Mouse (Mus musculus) embryonic facial prominence, embryonic 15.5 days (tissue): Measurements from ENCODE around the gene Slc33a1. TPM values are rescaled to one million over a fixed set of nuclear protein-coding genes. Genes with fewer than 3 reads are reported as not detected.

Experiments used
- ATAC-seq: fragments of 200-750 bp; cut with Nextera tagmentation; 2 replicates; pipeline ENCODE4 v1.8.0; 2017; ENCODE audit warnings: low read depth, moderate TSS enrichment; ENCODE audit not compliant: insufficient number of reproducible peaks, low FRiP score, low TSS enrichment
- H3K27ac ChIP-seq: fragments of 300-500 bp; sonication (generic); replicated peaks from 2 replicates; pipeline ENCODE4 v1.5.1; 2015; ENCODE audit warnings: mild to moderate bottlenecking, inconsistent platforms
- H3K27me3 ChIP-seq: fragments of 300-500 bp; sonication (generic); 2 replicates; pipeline ENCODE4 v1.6.1; 2015; ENCODE audit warnings: inconsistent platforms
- H3K36me3 ChIP-seq: fragments of 300-500 bp; sonication (generic); 2 replicates; pipeline ENCODE4 v1.6.1; 2015; ENCODE audit warnings: mild to moderate bottlenecking, inconsistent platforms
- H3K4me1 ChIP-seq: fragments of 300-500 bp; sonication (generic); 2 replicates; pipeline ENCODE4 v1.6.1; 2015; ENCODE audit warnings: inconsistent platforms
- H3K4me2 ChIP-seq: fragments of 300-500 bp; sonication (generic); replicated peaks from 2 replicates; pipeline ENCODE4 v1.6.1; 2015; ENCODE audit warnings: mild to moderate bottlenecking, inconsistent platforms
- H3K4me3 ChIP-seq: fragments of 300-500 bp; sonication (generic); replicated peaks from 2 replicates; pipeline ENCODE4 v1.5.1; 2015; ENCODE audit warnings: mild to moderate bottlenecking, inconsistent platforms
- H3K9ac ChIP-seq: fragments of 300-500 bp; sonication (generic); 2 replicates; pipeline ENCODE4 v1.6.1; 2015; ENCODE audit warnings: inconsistent platforms
- H3K9me3 ChIP-seq: fragments of 300-500 bp; sonication (generic); replicated peaks from 2 replicates; pipeline ENCODE4 v1.6.1; 2016; ENCODE audit warnings: inconsistent platforms
- WGBS: fragments of 180-500 bp; shearing (Covaris S2); methylation state at CpG from one replicate; pipeline ENCODE4 v1.1.7; 2015; 5-methylcytosine and 5-hydroxymethylcytosine counted together
- polyA plus RNA-seq: library from polyadenylated mRNA; unstranded; fragments of >200 nt; fragmentation: Nextera tagmentation; extraction: Ambion mirVana; gene quantifications from 2 replicates; pipeline ENCODE4 v1.2.1, GENCODE M21; 2015

Gene Slc33a1
- polyA plus RNA-seq, 1 experiment from 2014 or later = 14.7 TPM

GRCm38 (mm10) chr3:63896303-63896702, 68.3 kb downstream of the Slc33a1 start:
- no peaks in the 10 kb centered on the region for H3K36me3 ChIP-seq
- H3K27ac ChIP-seq = no peak overlapping the region
- H3K4me2 ChIP-seq = no peak overlapping the region
- ATAC-seq = no peak
- peaks cover under 1% of the 10 kb centered on the region; the same call in 1 of the 2 replicates for H3K27me3 ChIP-seq
- no peaks in the 10 kb centered on the region for H3K9me3 ChIP-seq
- H3K9ac ChIP-seq = no peak overlapping the region
- H3K4me1 ChIP-seq = peaks cover 10% of the 10 kb centered on the region
- H3K4me3 ChIP-seq = no peak overlapping the region
- 73% methylated on average over 4 of the region's 4 CpGs for WGBS

GRCm38 (mm10) chr3:63895786-63896185, 68.8 kb downstream of the Slc33a1 start:
- Histone ChIP-seq H3K4me3 (no peak overlapping the region), H3K4me2 (no peak overlapping the region), H3K27me3 (no peaks in the 10 kb centered on the region; the same call in 1 of the 2 replicates), H3K9ac (no peak overlapping the region), H3K9me3 (no peaks in the 10 kb centered on the region), H3K4me1 (peaks cover 10% of the 10 kb centered on the region), H3K36me3 (no peaks in the 10 kb centered on the region), H3K27ac (no peak overlapping the region)
- WGBS = 47% methylated on average over 2 of the region's 2 CpGs
- ATAC-seq = no peak

GRCm38 (mm10) chr3:63893677-63894076, 70.9 kb downstream of the Slc33a1 start:
- Histone ChIP-seq H3K9ac (no peak overlapping the region), H3K4me2 (no peak overlapping the region), H3K4me1 (no peaks in the 10 kb centered on the region), H3K36me3 (no peaks in the 10 kb centered on the region), H3K27ac (no peak overlapping the region), H3K4me3 (no peak overlapping the region), H3K9me3 (no peaks in the 10 kb centered on the region), H3K27me3 (no peaks in the 10 kb centered on the region)
- ATAC-seq = no peak; the same call in 1 of the 2 replicates
- 57% methylated on average over 7 of the region's 7 CpGs for WGBS

- no peak overlapping the region for H3K27ac ChIP-seq
- H3K4me3 ChIP-seq = no peak overlapping the region
- H3K4me1 ChIP-seq = no peaks in the 10 kb centered on the region
- H3K27me3 ChIP-seq = no peaks in the 10 kb centered on the region
- H3K4me2 ChIP-seq = no peak overlapping the region
- H3K36me3 ChIP-seq = no peaks in the 10 kb centered on the region
- no peak overlapping the region for H3K9ac ChIP-seq
- H3K9me3 ChIP-seq = no peaks in the 10 kb centered on the region
- no peak for ATAC-seq
- WGBS = 29% methylated on average over 3 of the region's 3 CpGs
These were observed 72.4 kb downstream of the Slc33a1 start for GRCm38 (mm10) chr3:63892154-63892553.

Other genes with a start within 250 kb of the Slc33a1 start
- 2.4 and 2.7 TPM in 2 replicates for gene Plch1, start 65.3 kb downstream of the Slc33a1 start, polyA plus RNA-seq
- 9.6 and 9.9 TPM in 2 replicates for gene E130311K13Rik, start 35.3 kb downstream of the Slc33a1 start, polyA plus RNA-seq
- gene Gmps, start 11.3 kb upstream of the Slc33a1 start, polyA plus RNA-seq = 36.3 and 36.4 TPM in 2 replicates
- gene Vmn2r1, start 116.8 kb upstream of the Slc33a1 start, polyA plus RNA-seq = 0.08 and 0.09 TPM in 2 replicates
- 0.09 TPM in 2 replicates for gene Vmn2r2, start 177.2 kb upstream of the Slc33a1 start, polyA plus RNA-seq